Mouse (Mus musculus) testis, adult 2 months (tissue): Measurements from ENCODE around the gene Olfr448.

Experiments
- CTCF ChIP-seq: fragments of 200-500 bp; IDR thresholded peaks from 2 replicates; pipeline ENCODE4 v1.5.1; 2012; ENCODE audit warnings: low read depth, mild to moderate bottlenecking, inconsistent platforms, low read length, moderate library complexity; ENCODE audit not compliant: control insufficient read depth, insufficient read depth, insufficient replicate concordance
- POLR2A ChIP-seq: fragments of 200-500 bp; IDR thresholded peaks from 2 replicates; pipeline ENCODE4 v1.6.1; 2012; ENCODE audit warnings: low read depth, mild to moderate bottlenecking, inconsistent platforms, low read length, moderate library complexity; ENCODE audit not compliant: control insufficient read depth

DNA sequence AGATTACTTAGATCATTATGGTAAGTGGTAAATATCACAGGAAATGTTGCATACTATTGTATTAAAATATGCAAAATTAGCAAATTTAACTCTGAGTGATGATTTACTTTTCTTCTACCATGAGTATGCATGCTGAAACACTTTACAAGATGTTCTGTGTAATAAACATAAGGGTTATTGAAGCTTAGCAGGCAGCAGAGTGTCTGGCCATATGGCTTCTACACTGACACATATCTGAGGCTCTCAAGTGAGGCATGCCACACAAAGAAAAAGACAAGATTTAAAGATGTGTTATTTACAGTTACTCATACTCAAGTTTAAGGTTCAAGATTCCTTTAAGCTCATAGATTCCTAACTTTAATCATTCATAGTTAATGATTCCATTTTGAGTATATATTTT, 13.9 kb upstream of the Olfr448 start:
- TF ChIP-seq CTCF (no peak), POLR2A (no peak)
